Mouse (Mus musculus): ENCODE data around the gene Ccdc73.
"Not testable (repeated sequence)": the region's sequence is repeated elsewhere in the genome, so short reads cannot be mapped to it uniquely, and the experiment has no call there.

Gene Ccdc73

DNA sequence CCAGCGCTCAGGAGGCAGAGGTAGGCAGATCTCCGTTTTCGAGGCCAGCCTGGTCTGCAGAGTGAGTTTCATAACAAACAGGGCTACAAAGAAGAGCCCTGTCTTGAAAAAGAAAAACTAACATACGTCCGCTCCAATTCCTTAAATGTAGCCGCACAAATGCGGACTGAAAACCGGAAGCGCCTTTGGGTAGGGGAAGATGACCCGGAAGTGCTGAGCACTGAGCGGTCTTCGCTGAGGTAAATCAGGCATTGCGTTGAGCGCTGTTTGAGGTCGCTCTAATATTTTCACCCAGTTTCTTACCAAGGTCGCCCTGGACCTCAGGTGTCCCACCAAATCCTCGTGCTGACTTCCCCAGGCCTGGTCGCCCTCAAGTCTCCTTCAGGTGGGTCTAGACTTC, 18.5 kb downstream of the Ccdc73 start:
- no peak for DNase-seq

DNA sequence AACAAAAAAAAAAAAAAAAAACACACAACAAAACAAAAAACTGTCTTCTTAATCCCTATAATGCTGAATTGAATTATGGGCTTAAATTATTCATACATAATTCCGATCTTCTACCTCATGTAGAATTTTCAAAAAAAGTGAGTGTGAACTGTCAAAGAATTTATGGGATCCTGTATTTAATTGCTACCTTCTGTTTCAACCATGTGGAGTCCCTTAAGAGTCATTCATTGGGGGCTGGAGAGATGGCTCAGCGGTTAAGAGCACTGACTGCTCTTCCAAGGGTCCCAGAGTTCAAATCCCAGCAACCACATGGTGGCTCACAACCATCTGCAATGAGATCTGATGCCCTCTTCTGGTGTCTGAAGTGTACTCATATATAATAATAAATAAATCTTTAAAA, 19.7 kb downstream of the Ccdc73 start:
- DNase-seq = not testable (repeated sequence)

DNA sequence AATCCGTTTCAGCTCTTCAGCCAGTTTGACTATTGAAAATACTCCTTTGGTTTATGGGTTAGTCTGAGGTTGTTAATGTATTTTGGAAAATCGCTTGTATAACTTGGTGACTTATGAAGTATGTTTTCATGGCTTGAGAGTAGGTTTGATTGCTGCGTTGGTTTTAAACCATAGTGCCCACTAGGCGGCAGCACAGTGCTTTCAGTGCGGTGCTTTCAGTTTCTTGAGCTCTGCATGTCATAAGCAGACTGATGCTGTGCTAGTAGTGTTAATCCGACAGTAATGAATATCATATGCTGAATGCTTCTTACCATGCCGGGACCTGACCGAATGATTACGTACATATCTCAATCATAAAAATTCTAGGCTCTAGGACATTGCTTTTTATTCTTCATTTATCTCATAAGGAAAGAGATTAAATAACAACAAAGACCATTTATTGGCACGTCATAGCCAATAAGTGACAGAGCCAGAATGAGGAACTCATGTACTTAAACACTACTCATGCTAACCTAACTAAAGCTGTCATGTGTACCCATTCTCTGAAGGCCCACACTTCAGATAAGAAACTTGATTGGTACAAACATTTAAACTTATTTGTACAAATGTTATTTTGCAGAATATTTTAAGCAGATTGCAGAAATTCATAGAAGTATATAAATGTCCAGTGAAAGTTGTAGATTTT, 20.4 kb downstream of the Ccdc73 start:
- DNase-seq = peak; percentile 57

DNA sequence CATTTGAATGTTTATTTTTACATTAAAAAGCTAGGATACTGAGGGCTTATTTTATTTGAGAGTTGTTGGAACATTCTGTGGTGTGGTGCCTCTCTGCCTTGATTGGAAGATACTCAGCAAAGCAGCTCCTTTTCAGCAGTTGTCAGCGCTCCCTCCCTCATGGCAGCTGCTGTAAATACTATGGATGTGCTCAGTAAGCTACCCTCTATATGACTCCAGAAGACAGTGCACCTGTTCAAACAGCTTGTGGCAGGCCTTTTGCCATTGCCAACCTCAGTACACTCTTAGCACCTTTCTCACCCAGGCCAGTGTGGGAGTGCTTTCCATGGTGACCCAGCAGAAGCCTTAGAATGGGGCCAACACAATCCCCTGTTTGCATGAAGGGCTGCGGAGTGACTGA, 32.4 kb downstream of the Ccdc73 start:
- no peak for DNase-seq

DNA sequence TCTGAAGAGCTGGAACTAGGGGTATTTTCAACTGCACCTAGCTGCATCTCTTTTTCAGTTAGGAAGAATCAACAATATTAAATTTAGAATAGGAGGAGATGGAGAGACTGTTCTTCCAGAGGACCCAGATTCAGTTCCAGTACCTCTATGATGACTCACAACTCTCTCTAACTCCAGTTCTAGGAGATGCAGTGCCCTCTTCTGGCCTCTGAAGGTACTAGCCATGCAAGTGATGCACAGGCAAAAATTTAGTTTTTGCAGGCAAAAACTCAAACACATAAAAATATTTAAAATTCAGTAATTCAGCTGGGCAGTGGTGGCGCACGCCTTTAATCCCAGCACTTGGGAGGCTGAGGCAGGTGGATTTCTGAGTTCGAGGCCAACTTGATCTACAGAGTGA, 48.1 kb downstream of the Ccdc73 start:
- DNase-seq = no peak

DNA sequence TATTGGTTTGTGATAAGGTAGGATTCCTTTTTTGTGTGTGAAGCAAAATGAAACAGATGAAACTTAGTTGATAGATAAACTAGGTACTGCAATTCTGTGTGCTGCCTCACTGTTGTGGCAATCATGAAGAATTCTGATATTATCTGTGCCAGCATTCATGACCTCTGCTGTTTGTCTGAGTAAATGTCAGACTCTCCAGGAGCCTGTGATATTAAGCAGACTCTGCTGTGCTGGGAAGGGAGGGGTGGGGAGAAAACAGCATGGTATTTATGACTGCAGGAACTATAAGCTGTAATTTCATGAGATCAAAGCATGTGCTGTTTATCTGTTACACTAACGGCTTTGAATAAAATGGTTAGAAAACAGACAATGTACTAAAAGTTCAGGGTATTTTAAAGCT, 96.9 kb downstream of the Ccdc73 start:
- DNase-seq = no peak

DNA sequence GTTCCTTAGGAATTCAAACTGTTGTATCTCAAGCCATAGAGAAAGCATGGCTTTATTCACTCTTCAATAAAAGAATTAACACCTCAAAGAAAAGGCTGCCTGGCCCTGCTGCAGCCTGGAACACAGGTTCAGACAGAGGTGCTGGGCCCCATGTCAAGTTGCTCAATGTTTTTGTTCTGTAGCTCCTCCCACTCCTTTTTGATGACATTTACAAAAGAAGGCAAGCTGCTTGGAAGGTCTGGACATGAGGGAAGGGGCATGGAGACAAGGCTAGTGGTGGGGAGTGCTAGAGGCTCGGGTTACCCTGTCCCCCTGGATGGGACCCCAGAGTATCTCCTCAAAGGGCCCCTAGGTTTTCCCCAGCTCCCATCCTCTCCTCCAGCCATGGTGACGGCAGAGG, 114.1 kb downstream of the Ccdc73 start:
- DNase-seq = no peak

DNA sequence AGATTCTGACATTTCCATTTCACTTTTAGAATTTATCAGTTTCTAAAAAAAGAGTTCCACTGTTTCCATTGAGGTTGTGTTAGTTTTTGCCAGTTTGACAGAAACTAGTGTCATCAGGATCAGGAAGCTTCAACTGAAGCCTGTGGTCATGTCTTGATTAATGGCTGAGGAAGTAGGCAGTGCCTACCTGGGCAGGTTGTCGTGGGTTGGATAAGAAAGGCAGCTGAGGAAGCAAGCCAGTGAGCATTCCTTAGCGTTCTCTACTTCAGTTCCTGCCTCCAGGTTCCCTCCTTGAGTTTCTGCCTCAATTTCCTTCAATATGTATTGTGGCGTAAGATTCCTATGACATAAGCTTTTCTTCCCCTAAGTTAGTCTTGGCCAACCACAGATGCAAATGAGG, 118.2 kb downstream of the Ccdc73 start:
- DNase-seq = no peak

DNA sequence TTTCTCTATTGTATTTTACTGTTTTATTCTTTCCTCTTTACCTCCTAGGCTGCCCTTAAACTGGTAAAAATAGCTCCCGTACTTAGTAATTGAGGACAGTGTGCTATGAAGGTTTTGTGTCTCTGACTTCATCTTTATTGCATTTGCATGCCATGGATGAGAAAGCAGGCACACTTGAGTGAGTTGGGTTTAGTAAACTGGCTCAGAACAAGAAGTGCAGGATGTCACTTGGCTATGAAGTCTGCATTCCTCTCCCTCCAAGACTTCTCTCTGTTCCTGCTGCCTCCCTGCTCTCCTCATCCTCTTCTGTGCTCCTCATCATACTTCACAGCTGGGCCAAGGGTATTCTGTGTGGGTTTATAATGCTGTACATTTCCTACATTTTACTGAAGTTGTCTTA, 121.4 kb downstream of the Ccdc73 start:
- DNase-seq = no peak

DNA sequence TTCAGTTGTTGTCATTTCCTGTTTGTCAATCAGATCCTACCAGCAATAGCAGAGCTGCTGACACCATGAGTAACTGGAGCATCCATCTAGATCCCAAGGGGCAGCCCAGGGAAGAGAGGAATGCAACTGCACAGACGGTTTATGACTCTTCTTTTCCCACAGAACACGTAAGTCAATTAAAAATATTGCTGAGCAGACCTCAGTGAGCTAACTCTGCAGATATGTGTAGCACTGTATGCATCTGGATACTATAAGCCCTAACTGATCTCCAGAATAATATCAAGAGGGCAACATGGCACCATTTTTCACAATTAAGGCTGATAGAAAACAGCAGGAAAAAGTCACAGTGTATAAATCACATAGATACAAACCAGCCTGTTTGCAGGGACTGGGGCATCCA, 126.8 kb downstream of the Ccdc73 start:
- DNase-seq = no peak

DNA sequence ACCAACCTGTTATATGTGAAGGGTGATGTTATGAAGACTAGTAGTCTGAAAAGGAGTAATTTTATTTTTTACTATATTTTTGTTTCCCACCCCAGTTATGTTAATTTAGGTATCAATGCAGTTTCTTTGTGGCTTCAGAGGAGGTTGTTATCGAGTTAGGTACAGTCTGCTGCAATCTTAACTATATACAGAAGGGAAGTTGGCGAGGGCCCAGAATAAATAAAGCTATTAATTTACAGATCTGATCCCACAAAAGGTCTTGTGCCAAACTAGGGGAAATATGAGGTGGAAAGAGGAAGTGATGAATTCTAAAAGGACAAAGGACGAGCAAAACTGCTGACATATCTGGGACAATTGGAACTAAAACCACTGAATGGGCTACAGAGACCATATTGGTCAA, 128.6 kb downstream of the Ccdc73 start:
- DNase-seq = no peak

DNA sequence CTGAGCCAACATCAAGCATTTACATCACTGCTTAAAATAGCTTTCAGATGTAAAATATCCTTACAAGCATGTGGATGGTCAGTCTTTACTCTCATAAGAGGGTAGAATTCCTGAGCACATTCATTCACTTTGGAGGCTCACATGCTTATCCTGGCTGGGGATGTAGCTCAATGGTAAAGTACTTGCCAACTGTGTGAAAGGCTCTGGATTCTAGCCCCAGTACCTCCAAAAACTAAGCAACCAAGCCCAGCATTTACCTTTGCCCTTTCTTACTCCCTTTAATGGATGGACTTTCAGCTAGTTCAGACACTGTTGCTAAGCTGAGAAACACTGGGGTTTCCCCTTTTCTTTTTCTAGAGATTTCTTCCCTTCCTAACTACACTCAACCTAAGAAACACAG, 139.6 kb downstream of the Ccdc73 start:
- no peak for DNase-seq

DNA sequence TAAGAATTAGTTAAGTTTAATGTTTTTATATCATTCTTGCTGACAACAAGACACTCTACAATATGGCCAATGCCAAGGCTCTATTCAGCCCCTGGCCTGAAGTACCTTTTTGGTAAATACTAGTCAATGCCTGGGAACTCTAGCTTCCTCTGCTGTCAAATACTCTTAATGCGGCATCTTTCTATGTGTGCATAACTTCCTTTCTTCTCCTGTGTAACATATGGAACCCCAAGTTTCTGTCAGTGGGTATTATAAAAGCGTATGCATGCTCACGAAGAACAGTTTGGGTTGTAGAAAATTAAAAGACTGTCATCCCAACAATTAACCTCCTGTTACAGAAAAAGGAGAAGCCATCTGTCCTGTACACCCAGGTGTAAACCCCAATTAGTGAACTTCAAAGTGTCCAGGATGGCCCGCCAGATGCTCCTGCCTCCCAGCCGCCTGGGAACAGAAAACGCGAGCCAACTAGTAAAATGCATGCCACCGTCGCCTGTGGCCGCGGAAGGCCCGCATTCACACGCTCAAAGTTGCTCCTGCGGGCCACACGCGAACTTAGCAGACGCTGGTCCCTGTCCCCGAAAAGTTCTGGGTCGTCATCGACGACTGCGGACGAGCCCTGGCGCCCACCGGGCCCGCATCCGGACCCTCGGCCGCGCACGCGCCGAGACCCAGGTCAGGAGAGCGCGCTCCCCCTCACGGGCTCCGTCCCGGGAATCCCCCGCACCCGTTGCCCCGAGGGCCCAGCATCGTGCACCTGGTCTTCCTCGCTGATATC, 148.8 kb downstream of the Ccdc73 start:
- no peak for DNase-seq

DNA sequence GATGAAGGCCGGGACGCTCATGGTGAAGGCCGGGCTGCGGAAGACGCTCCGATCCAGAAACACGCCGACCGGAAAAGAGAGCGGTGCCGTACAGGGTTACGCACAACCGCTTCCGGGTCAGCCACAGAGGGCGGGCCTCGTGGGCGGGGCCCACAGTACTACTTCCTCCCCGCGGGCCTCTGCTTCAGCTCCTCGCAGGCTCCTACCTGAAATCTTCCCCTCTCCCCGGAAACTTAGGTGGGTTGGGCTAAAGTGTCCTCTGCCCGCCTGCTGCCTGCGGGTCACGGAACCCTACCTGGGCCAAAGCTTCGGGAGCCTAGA, 149.3 kb downstream of the Ccdc73 start, which contains the start of gene Eif3m:
Eif3m (minus strand) TSS at position 114 of the 321 bp plus-strand sequence.
- peak; percentile 92 for DNase-seq

DNA sequence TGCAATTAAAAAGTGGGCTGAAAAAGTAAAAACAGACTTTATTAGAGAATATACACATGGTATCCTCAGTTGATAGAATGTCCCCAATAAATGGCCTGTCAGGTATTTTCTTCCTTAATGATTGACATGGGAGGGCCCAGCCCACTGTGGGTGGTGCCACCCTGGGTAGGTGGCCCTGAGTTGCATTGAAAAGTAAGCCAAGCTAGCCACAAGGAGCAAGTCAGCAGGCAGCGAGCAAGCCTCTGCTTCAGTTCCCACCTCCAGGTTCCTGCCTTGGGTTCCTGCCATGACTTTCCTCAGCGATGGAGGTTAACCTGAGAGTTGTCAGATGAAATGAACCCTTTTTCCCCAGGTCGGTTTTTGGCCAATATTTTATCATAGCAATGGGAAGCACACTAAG, 150.2 kb downstream of the Ccdc73 start:
- DNase-seq = peak; percentile 6

DNA sequence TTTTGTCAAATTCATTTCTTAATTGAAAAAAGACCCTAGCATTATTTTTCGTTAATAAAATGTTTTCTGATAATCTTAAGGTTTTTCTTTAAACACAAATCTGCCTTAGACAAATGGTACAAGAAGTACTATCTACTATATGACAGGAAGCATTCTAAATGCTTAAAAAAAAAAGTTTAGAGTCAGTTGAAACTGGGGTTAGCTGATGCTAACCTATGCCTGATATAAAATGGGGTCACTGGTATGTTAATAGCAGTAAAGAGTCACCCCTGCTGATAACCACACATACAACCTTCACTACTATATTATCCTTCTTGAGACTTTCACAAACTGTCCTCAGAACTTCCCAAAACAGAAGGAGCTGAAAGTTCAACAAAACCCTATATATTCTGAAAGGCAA, 151.9 kb downstream of the Ccdc73 start:
- no peak for DNase-seq

DNA sequence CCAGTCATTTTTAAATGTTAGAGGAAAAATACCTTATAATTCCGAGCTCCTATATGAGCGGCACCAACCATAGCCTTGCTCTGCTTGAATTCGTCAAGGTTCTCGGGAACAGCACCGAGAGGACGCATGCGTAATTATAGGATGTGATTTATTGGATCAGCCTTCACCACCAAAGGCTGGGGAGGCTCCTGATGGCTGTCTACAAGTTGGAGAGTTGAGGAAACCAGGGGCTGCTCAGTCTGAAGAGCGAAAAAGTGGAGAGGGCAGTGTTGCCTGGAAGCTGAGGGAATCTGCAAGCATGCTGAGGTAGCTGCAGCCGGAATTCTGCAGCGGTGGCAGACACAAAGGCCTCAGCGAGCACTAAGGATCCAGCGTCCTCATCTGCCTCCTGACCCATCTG, 153.7 kb downstream of the Ccdc73 start:
- no peak for DNase-seq

DNA sequence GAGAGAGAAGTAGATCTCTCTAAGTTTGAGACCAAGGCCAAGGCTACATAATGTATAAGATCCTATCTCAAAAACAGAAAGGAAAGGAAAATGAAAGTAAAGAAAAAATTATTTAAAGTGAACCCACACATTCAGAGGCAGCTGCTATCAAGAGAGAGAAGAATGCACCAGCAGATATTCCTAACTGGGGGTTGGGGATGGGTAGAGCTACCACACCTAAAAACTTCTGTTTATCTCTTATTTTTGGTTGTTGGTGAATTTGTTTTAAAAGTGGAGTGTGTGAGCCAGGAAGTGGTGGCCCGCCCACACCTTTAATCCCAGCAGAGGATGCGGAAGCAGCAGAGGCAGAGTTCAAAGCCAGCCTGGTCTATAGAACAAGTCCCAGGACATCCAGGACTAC, 154.2 kb downstream of the Ccdc73 start:
- DNase-seq = no peak

DNA sequence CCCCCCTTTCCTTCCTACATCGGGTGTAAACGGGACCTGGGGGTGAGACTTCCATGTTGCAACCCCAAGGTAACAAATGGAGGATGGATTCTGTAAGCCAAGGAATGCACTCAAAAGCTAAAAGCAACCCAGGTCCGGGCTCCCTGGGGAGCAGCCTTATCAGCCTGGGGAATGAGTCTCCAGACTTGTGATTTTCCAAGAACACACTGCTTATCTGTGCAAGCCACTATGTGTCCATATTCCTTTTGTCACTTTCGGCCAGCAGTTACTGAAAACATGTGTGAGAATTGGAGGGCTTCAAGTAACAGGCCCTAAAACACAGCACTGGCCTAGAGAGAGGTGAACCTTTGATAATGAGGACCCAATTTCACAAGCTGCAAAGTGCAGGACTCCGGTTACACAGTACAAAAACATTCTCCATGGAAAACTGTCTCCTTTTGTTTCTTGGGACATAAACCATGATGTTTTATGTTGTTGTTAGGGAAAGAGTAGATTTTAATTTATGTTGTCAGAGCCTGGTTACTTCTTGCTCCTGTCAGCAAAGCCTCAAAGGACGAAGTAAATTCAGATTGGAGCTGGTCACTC, 155.5 kb downstream of the Ccdc73 start:
- no peak for DNase-seq

DNA sequence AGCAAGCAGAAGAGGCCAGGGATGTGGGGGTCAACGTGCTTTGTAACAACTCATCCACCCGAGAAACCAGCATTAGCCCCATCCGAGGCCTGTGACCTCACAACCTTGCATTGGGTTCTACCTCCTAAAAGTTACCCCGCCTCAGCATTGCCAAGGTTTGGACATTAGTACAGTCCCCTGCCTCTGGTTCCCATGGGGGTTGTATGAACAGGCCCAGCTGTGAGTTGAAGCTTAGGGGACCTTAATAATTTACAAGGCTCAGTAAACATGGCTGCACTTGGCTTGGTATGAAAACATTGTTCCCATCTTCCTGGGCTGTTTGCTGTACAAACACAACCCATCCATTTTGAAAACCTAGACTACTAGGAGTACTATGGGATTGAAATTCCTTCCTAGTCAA, 156.2 kb downstream of the Ccdc73 start:
- DNase-seq = no peak

DNA sequence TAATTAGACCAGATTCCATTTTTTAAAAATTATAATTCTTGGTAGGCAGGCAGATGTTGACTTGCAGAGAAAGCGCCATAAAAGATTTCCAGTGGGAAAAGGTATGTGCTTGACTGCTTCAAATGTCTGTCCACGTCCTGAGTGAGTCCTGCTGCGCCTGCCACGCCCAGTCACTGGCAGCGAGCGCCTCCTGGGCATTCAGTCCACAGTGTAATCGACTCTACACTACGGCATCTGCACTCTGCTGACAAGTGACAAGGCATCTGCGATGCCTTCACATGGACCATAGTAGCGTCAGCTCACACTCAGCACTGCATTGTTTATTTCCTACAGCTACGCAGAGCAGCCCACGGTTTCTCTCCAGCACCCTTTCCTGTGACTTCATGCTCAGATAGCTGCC, 158.0 kb downstream of the Ccdc73 start:
- DNase-seq = not testable (repeated sequence)

DNA sequence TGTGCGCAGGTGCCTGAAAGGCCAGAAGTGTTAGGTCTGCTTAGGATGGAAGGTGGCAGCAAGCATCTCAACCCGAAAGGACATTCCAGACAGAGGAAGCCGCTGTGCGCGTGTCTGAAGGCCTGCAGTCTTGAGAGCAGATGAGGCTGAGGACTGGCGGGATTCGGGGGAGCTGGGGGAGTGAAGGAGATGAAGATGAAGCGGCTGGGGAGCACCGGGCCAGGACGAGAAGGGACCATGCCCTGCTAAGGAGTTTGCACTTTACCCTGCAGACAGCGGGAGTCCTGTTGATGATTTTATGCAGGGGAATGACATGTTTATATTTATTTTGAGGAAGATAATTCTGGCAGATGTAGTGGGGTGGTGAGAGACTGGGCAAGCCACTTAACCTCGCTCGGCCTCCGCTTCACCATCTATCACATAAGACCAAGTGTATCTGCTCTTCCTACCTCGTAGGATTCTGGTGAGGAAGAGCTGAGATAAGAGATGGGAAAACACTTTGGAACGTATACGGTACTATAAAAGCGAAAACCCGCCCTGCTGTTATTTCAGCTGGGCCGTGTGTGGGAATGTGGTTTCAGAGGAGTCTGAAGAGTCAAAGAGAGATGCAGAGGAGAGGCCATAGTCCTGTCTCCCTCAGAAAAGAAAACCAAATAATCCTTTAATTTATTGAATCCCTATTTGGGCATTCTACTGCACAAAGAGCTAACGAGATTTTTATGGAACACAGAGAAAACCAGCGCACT, 159.5 kb downstream of the Ccdc73 start:
- no peak for DNase-seq

DNA sequence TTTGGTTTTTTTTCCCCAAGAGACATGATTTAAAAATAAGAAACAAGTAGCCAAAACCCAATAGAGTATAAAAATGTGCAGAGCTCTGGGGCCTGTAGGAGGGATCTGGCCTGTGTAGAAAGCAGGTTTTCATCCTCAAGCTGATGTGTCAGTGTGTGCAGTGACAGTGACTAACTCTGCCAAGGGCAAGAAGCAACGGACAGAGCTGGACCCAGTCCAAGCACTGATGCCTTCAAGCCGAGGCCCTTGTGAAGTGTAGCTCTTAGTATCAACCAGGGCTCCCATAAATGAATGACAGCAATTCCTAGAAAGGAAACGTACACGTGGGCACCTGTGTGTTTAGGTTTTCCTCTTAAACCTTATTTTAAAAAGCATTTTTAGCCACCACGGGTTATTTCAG, 161.2 kb downstream of the Ccdc73 start:
- no peak for DNase-seq

DNA sequence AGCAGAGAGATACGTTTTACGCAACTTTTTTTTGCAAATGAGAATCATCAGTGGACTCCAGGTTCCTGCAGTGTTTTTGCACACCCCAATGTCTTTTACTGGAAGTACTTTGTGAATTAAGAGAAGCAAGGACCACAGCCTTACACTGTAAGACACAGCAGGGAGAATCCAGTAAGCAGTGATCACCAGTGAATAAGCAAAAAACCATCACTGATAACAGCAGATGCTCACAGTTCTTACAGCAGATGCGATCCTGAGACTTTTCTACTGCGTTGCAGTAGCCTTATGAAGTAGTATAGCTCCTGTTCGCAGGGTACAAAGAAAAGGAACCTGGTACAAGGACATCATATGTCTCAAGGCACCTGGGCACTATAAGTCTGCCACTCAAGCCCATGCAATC, 162.9 kb downstream of the Ccdc73 start:
- DNase-seq = no peak

Data from cerebellum, adult 11 months (tissue).